Mouse (Mus musculus): ENCODE measurements around the gene Naa25. TPM values are rescaled to one million over a fixed set of nuclear protein-coding genes. Genes with fewer than 3 reads are reported as not detected.

Gene Naa25
- polyA plus RNA-seq, 1 experiment from 2014 or later, result 37.2 TPM

DNA sequence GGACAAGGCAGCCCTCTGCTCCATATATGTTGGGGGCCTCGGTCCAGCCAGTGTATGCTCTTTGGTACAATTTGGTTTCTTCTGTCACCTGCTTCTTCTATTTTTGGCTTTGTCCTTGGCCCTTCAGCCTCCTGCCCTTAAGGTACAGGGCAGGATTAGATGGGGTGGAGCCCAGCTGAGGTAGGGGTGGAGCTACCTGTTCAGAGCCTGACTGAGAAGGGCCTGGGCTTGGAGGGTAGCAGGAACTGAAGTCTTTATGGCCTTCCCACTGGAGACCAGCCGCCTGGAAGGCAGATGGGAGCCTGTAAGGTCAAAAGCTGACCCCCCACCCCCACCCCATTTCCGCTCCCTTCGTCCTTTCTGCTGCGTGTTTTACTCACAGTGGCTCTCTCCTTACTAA is 65.2 kb downstream of the Naa25 start:
- Histone ChIP-seq H3K9me3 (replicated peaks; ENCODE audit: control insufficient read depth, low read length) (no peaks in the 10 kb centered on the region), H3K4me1 (ENCODE audit: control insufficient read depth, insufficient read depth, low read length) (peaks cover 6% of the 10 kb centered on the region; the same call in 1 of the 2 replicates), H3K9ac (ENCODE audit: low read depth, low read length) (no peak overlapping the region), H3K4me2 (no peak overlapping the region), H3K27ac (ENCODE audit: low read depth, low read length) (no peak overlapping the region), H3K27me3 (ENCODE audit: control insufficient read depth, insufficient read depth, low read length) (no peaks in the 10 kb centered on the region), H3K4me3 (ENCODE audit: low read depth, low read length) (no peak overlapping the region), H3K36me3 (ENCODE audit: control insufficient read depth, insufficient read depth, low read length) (no peaks in the 10 kb centered on the region)
- ATAC-seq (replicated peaks; ENCODE audit: insufficient number of reproducible peaks, low FRiP score, low TSS enrichment), result no peak
- 62% methylated on average over 5 of the region's 5 CpGs for WGBS (ENCODE audit: insufficient replicate concordance)

DNA sequence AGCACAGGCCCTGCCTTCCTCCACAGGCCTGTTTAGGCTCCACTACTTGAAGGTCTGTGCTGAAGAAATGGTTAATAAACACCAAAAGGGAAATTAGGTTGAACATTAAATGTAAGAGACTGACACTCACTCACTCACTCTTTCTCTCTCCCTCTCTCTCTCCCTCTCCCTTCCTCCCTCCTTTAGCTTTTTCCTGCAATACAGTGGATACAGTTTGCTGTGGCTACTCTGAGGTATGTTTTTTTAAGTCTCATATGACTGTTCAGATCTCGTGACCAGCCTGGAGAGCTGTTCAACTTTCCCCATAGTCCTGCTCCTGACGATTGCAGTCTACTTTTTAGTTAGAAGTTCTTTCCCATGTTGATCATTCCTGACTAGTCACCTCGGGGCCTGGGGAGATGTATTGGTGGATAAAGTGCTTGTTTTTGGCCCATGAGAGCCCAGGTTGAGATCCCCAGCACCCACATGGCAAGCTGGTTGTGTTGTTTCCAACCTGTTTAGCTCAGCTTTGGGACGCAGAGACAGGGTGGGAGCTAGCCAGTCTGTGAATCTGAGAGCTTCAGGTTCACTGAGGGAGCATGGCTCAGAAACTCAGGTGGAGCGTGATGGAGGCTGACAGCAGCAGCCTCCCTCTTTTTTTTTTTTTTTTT is 66.0 kb downstream of the Naa25 start:
- H3K9ac ChIP-seq (ENCODE audit: low read depth, low read length), result no peak overlapping the region
- H3K4me3 ChIP-seq (ENCODE audit: low read depth, low read length), result no peak overlapping the region
- H3K4me1 ChIP-seq (ENCODE audit: control insufficient read depth, insufficient read depth, low read length), result peaks cover 6% of the 10 kb centered on the region; the same call in 1 of the 2 replicates
- no peak overlapping the region for H3K4me2 ChIP-seq
- H3K27me3 ChIP-seq (ENCODE audit: control insufficient read depth, insufficient read depth, low read length), result no peaks in the 10 kb centered on the region
- no peaks in the 10 kb centered on the region for H3K9me3 ChIP-seq (replicated peaks; ENCODE audit: control insufficient read depth, low read length)
- 65% methylated on average over 5 of the region's 5 CpGs for WGBS (ENCODE audit: insufficient replicate concordance)
- ATAC-seq (replicated peaks; ENCODE audit: insufficient number of reproducible peaks, low FRiP score, low TSS enrichment), result no peak
- no peaks in the 10 kb centered on the region for H3K36me3 ChIP-seq (ENCODE audit: control insufficient read depth, insufficient read depth, low read length)
- no peak overlapping the region for H3K27ac ChIP-seq (ENCODE audit: low read depth, low read length)

DNA sequence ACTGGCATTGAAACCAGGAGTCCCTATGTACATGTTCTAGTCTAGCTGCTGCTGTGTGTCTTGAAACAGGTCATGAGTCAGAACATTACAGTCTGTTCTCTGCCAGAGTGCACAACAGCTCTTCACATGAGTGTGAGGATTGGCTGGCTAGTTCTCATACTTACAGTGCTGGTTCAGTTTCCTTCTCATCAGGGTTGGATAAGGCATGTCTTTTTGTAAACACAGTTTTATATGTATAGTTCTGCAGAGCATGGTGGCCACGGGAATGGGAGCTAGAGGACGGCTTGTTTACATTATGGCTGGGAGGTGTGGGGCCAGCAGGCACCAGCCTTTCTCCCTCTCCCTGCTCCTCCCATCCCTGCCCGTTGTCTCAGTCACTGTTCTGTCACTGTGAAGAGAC is 71.8 kb downstream of the Naa25 start:
- Histone ChIP-seq H3K27ac (ENCODE audit: low read depth, low read length) (no peak overlapping the region; the same call in 1 of the 2 replicates), H3K9me3 (replicated peaks; ENCODE audit: control insufficient read depth, low read length) (no peaks in the 10 kb centered on the region), H3K4me3 (ENCODE audit: low read depth, low read length) (no peak overlapping the region), H3K4me1 (ENCODE audit: control insufficient read depth, insufficient read depth, low read length) (no peaks in the 10 kb centered on the region), H3K9ac (ENCODE audit: low read depth, low read length) (no peak overlapping the region), H3K36me3 (ENCODE audit: control insufficient read depth, insufficient read depth, low read length) (no peaks in the 10 kb centered on the region), H3K4me2 (no peak overlapping the region), H3K27me3 (ENCODE audit: control insufficient read depth, insufficient read depth, low read length) (no peaks in the 10 kb centered on the region)
- WGBS (ENCODE audit: insufficient replicate concordance), result 19% methylated on average over 3 of the region's 3 CpGs
- no peak for ATAC-seq (replicated peaks; ENCODE audit: insufficient number of reproducible peaks, low FRiP score, low TSS enrichment)

DNA sequence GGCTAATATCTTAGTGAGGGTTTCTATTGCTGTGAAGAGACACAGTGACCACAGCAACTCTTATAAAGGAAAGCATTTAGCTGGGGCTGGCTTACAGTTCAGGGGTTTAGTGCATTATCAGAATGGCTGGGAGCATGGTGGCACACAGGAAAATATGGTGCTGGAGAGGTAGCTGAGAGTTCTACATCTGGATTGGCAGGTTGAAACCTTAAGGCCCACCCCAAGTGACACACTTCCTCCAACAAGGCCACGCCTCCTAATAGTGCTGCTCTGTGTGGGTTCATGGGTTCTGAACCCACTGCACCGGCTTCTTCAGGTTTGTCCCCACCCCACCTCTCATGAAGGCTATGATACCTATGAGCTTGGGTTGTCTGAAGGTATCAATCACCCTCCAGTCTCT is 74.7 kb downstream of the Naa25 start:
- 75% methylated on average over 2 of the region's 2 CpGs for WGBS (ENCODE audit: insufficient replicate concordance)
- H3K4me1 ChIP-seq (ENCODE audit: control insufficient read depth, insufficient read depth, low read length), result no peaks in the 10 kb centered on the region
- no peaks in the 10 kb centered on the region for H3K36me3 ChIP-seq (ENCODE audit: control insufficient read depth, insufficient read depth, low read length)
- no peaks in the 10 kb centered on the region for H3K27me3 ChIP-seq (ENCODE audit: control insufficient read depth, insufficient read depth, low read length)
- H3K27ac ChIP-seq (ENCODE audit: low read depth, low read length), result no peak overlapping the region
- ATAC-seq (replicated peaks; ENCODE audit: insufficient number of reproducible peaks, low FRiP score, low TSS enrichment), result no peak
- H3K9me3 ChIP-seq (replicated peaks; ENCODE audit: control insufficient read depth, low read length), result no peaks in the 10 kb centered on the region
- H3K4me3 ChIP-seq (ENCODE audit: low read depth, low read length), result no peak overlapping the region
- H3K4me2 ChIP-seq, result no peak overlapping the region
- no peak overlapping the region for H3K9ac ChIP-seq (ENCODE audit: low read depth, low read length)

DNA sequence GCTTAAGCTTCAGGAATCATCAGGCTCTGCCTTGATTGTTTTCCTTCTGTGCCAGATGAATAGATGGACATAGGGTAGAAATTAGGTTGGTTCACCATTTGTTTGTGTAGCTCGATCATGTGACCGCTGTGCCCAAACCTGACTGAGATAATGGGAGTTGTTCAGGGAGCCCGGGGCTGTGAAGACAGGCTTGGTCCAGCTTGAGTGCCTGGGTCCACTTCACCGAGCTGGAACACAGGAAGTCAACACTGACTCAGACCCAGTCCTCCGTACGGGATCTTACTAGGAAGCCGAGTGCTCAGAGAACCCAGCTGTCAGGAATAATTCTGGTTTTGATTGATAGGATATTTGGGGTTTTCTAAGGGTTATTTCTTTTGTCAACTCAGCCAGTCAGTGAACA is 76.9 kb downstream of the Naa25 start:
- Histone ChIP-seq H3K4me3 (ENCODE audit: low read depth, low read length) (no peak overlapping the region), H3K9ac (ENCODE audit: low read depth, low read length) (no peak overlapping the region), H3K4me2 (no peak overlapping the region), H3K36me3 (ENCODE audit: control insufficient read depth, insufficient read depth, low read length) (no peaks in the 10 kb centered on the region), H3K27me3 (ENCODE audit: control insufficient read depth, insufficient read depth, low read length) (no peaks in the 10 kb centered on the region), H3K27ac (ENCODE audit: low read depth, low read length) (no peak overlapping the region), H3K4me1 (ENCODE audit: control insufficient read depth, insufficient read depth, low read length) (no peaks in the 10 kb centered on the region), H3K9me3 (replicated peaks; ENCODE audit: control insufficient read depth, low read length) (no peaks in the 10 kb centered on the region)
- WGBS (ENCODE audit: insufficient replicate concordance), result 74% methylated on average over 7 of the region's 7 CpGs
- no peak for ATAC-seq (replicated peaks; ENCODE audit: insufficient number of reproducible peaks, low FRiP score, low TSS enrichment)

DNA sequence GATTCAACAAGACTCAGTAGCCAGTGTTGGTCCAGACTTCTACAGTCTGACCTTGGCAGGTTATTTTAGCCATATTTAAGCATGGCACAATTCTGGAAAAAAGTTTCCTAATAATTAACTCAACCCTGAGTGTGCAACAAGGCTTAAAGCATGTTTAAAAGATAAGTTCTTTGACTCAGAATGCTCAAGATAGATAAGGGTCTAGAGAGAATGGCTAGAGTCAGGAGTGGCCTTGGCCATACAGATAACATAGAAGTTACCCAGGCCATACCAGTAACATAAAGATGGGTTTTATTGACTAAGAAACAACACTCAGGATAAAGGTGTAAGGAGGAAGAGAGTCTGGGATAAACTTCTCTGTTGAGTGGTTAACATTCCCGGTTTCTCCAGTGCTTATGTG is 78.3 kb downstream of the Naa25 start:
- no peaks in the 10 kb centered on the region for H3K27me3 ChIP-seq (ENCODE audit: control insufficient read depth, insufficient read depth, low read length)
- ATAC-seq (replicated peaks; ENCODE audit: insufficient number of reproducible peaks, low FRiP score, low TSS enrichment), result peak; percentile 77
- peak overlapping the region; percentile 50; the same call in 1 of the 2 replicates for H3K27ac ChIP-seq (ENCODE audit: low read depth, low read length)

DNA sequence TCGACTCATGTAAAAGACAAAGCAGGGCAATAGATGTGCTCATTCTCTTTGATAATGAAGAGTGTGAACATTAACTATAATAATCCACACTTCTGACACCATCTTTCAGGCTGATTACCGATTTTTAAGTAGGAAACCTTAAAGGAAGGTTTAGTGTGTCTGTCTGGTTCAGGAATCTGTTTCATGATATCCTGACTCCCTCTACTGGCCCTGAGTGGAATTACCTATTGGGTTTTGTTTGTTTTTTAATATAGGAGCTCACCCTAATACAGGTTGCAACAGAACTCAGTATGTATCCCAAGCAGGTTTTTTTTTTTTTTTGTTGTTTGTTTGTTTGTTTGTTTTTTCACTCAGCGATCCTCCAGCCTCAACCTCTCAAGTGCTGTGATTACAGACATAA is 79.9 kb downstream of the Naa25 start:
- 36% methylated on average over 3 of the region's 3 CpGs for WGBS (ENCODE audit: insufficient replicate concordance)
- no peak for ATAC-seq (replicated peaks; ENCODE audit: insufficient number of reproducible peaks, low FRiP score, low TSS enrichment)
- no peak overlapping the region for H3K27ac ChIP-seq (ENCODE audit: low read depth, low read length)
- no peaks in the 10 kb centered on the region for H3K9me3 ChIP-seq (replicated peaks; ENCODE audit: control insufficient read depth, low read length)
- no peaks in the 10 kb centered on the region for H3K27me3 ChIP-seq (ENCODE audit: control insufficient read depth, insufficient read depth, low read length)
- H3K4me2 ChIP-seq, result no peak overlapping the region
- no peak overlapping the region for H3K9ac ChIP-seq (ENCODE audit: low read depth, low read length)
- H3K36me3 ChIP-seq (ENCODE audit: control insufficient read depth, insufficient read depth, low read length), result no peaks in the 10 kb centered on the region
- no peak overlapping the region for H3K4me3 ChIP-seq (ENCODE audit: low read depth, low read length)
- H3K4me1 ChIP-seq (ENCODE audit: control insufficient read depth, insufficient read depth, low read length), result no peaks in the 10 kb centered on the region

More for the DNA sequence above, 78.3 kb downstream of the Naa25 start:
- H3K36me3 ChIP-seq (ENCODE audit: control insufficient read depth, insufficient read depth, low read length), result no peaks in the 10 kb centered on the region
- H3K4me2 ChIP-seq, result no peak overlapping the region
- H3K9me3 ChIP-seq (replicated peaks; ENCODE audit: control insufficient read depth, low read length), result no peaks in the 10 kb centered on the region
- H3K4me3 ChIP-seq (ENCODE audit: low read depth, low read length), result no peak overlapping the region
- no peaks in the 10 kb centered on the region for H3K4me1 ChIP-seq (ENCODE audit: control insufficient read depth, insufficient read depth, low read length)
- WGBS (ENCODE audit: insufficient replicate concordance), result 71% methylated on average over 1 of the region's 1 CpGs
- no peak overlapping the region for H3K9ac ChIP-seq (ENCODE audit: low read depth, low read length)

DNA sequence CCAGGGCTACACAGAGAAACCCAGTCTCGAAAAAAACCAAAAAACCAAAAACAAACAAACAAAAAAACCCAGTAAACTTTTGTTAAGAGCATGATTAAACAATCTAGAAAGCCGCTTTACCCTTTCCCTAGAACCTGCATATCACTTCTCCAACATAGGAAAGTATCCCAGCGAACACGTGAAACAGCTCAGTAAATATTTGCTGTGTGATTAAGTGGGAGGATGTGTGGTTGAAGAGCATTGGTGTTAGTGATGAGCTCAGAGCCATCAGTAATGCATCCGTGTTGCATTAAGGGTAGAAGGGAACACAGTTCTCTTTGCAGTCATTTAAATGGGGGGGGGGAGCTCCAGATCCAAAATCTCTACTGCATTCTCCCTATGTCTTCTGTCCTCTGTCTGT is 87.1 kb downstream of the Naa25 start:
- Histone ChIP-seq H3K27ac (ENCODE audit: low read depth, low read length) (no peak overlapping the region), H3K4me3 (ENCODE audit: low read depth, low read length) (no peak overlapping the region), H3K9ac (ENCODE audit: low read depth, low read length) (no peak overlapping the region), H3K4me1 (ENCODE audit: control insufficient read depth, insufficient read depth, low read length) (no peaks in the 10 kb centered on the region), H3K27me3 (ENCODE audit: control insufficient read depth, insufficient read depth, low read length) (no peaks in the 10 kb centered on the region), H3K9me3 (replicated peaks; ENCODE audit: control insufficient read depth, low read length) (no peaks in the 10 kb centered on the region), H3K4me2 (no peak overlapping the region), H3K36me3 (ENCODE audit: control insufficient read depth, insufficient read depth, low read length) (no peaks in the 10 kb centered on the region; the same call in 1 of the 2 replicates)
- no peak for ATAC-seq (replicated peaks; ENCODE audit: insufficient number of reproducible peaks, low FRiP score, low TSS enrichment)
- WGBS (ENCODE audit: insufficient replicate concordance), result 78% methylated on average over 5 of the region's 5 CpGs

DNA sequence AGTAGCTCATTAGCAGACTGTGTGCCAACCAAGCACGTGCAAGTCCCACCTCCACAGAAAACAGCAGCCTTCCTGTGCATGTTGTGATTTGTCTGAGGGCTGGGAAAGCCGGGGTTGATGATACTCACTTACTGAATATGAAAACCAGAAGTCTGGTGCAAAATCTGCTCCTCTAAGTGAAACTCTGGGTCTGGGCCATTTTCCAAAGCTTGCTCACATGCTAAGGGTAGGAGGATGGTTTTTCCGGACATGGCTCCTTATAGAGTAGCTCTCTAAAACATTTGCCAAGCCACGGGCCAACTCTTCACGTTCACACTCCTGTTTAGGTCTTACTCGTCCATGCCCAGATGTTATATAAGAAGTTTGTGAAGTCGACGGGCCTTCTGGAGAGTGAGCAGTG is 95.6 kb downstream of the Naa25 start:
- Histone ChIP-seq H3K4me2 (no peak overlapping the region), H3K27me3 (ENCODE audit: control insufficient read depth, insufficient read depth, low read length) (no peaks in the 10 kb centered on the region), H3K9ac (ENCODE audit: low read depth, low read length) (no peak overlapping the region), H3K36me3 (ENCODE audit: control insufficient read depth, insufficient read depth, low read length) (no peaks in the 10 kb centered on the region), H3K4me3 (ENCODE audit: low read depth, low read length) (no peak overlapping the region), H3K9me3 (replicated peaks; ENCODE audit: control insufficient read depth, low read length) (no peaks in the 10 kb centered on the region), H3K4me1 (ENCODE audit: control insufficient read depth, insufficient read depth, low read length) (no peaks in the 10 kb centered on the region), H3K27ac (ENCODE audit: low read depth, low read length) (no peak overlapping the region)
- no peak for ATAC-seq (replicated peaks; ENCODE audit: insufficient number of reproducible peaks, low FRiP score, low TSS enrichment)
- whole genome bisulfite sequencing (ENCODE audit: insufficient replicate concordance), result 70% methylated on average over 8 of the region's 8 CpGs
